Mouse (Mus musculus) forebrain, postnatal 0 days (tissue): ENCODE results near the gene Vax1. TPM values are rescaled to one million over a fixed set of nuclear protein-coding genes. Genes with fewer than 3 reads are reported as not detected.

Experiments used
- ATAC-seq: fragments of 200-750 bp; cut with Nextera tagmentation; 2 replicates; pipeline ENCODE4 v1.8.0; 2017; ENCODE audit warnings: mild to moderate bottlenecking, moderate library complexity
- DNase-seq: peaks from one replicate; pipeline ENCODE4 v3.0.0-alpha.2; 2015
- H3K27ac ChIP-seq: fragments of 300-500 bp; sonication (generic); 2 replicates; pipeline ENCODE4 v1.5.1; 2014; ENCODE audit warnings: low read depth, mild to moderate bottlenecking, antibody characterized with exemption, low read length, moderate library complexity, mixed read lengths
- H3K27me3 ChIP-seq: fragments of 300-500 bp; sonication (generic); 2 replicates; pipeline ENCODE4 v1.6.1; 2014; ENCODE audit warnings: mild to moderate bottlenecking, low read length, mixed read lengths; ENCODE audit not compliant: insufficient read depth
- H3K36me3 ChIP-seq: fragments of 300-500 bp; sonication (generic); 2 replicates; pipeline ENCODE4 v1.6.1; 2014; ENCODE audit warnings: mild to moderate bottlenecking, moderate library complexity; ENCODE audit not compliant: insufficient read depth
- H3K4me1 ChIP-seq: fragments of 300-500 bp; sonication (generic); 2 replicates; pipeline ENCODE4 v1.6.1; 2014; ENCODE audit warnings: antibody characterized with exemption; ENCODE audit not compliant: insufficient read depth
- H3K4me2 ChIP-seq: fragments of 300-500 bp; sonication (generic); 2 replicates; pipeline ENCODE4 v1.6.1; 2014; ENCODE audit warnings: low read depth, mild to moderate bottlenecking, moderate library complexity
- H3K4me3 ChIP-seq: fragments of 300-500 bp; sonication (generic); 2 replicates; pipeline ENCODE4 v1.5.1; 2014; ENCODE audit warnings: low read depth, low read length, mixed read lengths
- H3K9ac ChIP-seq: fragments of 300-500 bp; sonication (generic); 2 replicates; pipeline ENCODE4 v1.6.1; 2014; ENCODE audit warnings: mild to moderate bottlenecking
- H3K9me3 ChIP-seq: fragments of 300-500 bp; sonication (generic); 2 replicates; pipeline ENCODE4 v1.6.1; 2016; ENCODE audit warnings: low read length
- CTCF ChIP-seq: sonication (generic); IDR thresholded peaks from 2 replicates; pipeline ENCODE4 v1.5.1; 2016; ENCODE audit warnings: antibody characterized with exemption, control low read depth, low read depth
- WGBS: fragments of 180-500 bp; shearing (Covaris S2); extraction: QIAGEN DNeasy Blood & Tissue Kit; methylation state at CpG from one replicate; pipeline ENCODE4 v1.1.7; 2014; 5-methylcytosine and 5-hydroxymethylcytosine counted together
- polyA plus RNA-seq: library from polyadenylated mRNA; unstranded; fragments of >200 nt; fragmentation: Nextera tagmentation; extraction: Ambion mirVana; gene quantifications from 2 replicates; pipeline ENCODE4 v1.2.1, GENCODE M21; 2015
- total RNA-seq: library from RNA; depleted of rRNA; stranded (reverse); fragments of >200 nt; gene quantifications from 2 replicates; pipeline ENCODE4 v1.2.3, GENCODE M21; 2014

The Vax1 gene
- total and polyA plus RNA-seq, 2 experiments from 2014 or later = 3.2 to 7.2 TPM

DNA sequence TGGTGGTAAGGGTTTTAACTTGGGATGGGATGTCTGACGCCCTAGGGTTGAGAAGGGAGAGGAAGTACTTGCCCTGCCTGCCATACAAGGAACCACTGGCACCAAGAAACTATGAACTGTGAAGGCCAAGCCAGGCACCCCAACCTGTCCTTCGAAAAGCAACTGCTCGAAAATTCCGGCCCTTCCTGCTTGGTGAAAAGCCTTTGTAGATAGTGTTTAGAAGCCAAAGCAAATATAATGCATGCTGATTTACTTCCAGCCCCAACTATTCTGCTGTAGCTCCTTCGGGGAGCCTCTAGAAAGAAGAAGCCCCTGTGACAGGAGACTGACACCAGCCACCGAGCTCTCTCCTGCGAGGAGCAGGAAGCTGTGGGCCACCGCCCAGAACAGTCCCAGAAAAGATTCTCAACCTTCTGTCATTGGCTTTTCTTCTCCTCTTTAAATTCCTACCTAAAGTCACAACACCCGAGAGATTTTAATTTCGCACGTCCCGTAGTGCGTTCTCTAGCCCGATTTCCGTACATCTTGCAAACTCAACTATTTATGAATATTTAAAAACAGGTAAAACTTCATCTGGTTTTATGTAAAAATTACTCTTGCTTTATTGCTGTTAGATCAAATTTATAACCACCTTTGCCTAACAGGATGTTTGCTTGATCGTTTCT lies 4.8 kb downstream of the Vax1 start:
- Histone ChIP-seq H3K9me3 (no peaks in the 10 kb centered on the region), H3K4me1 (no peaks in the 10 kb centered on the region), H3K4me3 (no peak overlapping the region), H3K36me3 (no peaks in the 10 kb centered on the region), H3K27me3 (peaks cover 52% of the 10 kb centered on the region), H3K4me2 (peak overlapping the region; percentile 71; the same call in 1 of the 2 replicates), H3K9ac (no peak overlapping the region), H3K27ac (no peak overlapping the region)
- DNase-seq = peak; percentile 39
- no peak for TF ChIP-seq CTCF
- ATAC-seq = no peak
- WGBS = 16% methylated on average over 16 of the region's 16 CpGs

DNA sequence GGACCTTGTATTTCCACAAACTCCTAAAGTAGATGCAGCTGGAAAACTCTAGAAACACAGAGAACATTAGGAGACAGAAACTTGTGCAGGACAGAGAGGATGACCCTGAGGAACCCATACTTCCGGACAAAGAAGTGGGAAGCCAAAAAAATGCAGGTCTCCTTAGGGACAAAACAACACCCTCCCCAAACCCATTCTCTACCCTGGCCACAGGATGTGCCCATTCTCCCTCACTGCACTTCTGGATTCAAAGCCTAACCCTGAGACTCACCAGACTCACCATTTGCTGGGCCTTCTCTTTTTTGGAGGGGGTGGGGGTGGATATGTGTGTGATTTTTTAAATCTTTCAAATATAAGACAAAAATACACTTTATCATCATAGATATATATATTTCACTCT lies 5.7 kb downstream of the Vax1 start:
- WGBS = 16% methylated on average over 1 of the region's 1 CpGs
- no peak overlapping the region for H3K27ac ChIP-seq
- no peak for ATAC-seq
- H3K27me3 ChIP-seq = peaks cover 52% of the 10 kb centered on the region
- H3K4me3 ChIP-seq = no peak overlapping the region
- no peak overlapping the region for H3K9ac ChIP-seq
- no peak overlapping the region for H3K4me2 ChIP-seq
- TF ChIP-seq CTCF = no peak
- no peaks in the 10 kb centered on the region for H3K36me3 ChIP-seq
- DNase-seq = no peak
- H3K4me1 ChIP-seq = no peaks in the 10 kb centered on the region
- H3K9me3 ChIP-seq = no peaks in the 10 kb centered on the region

DNA sequence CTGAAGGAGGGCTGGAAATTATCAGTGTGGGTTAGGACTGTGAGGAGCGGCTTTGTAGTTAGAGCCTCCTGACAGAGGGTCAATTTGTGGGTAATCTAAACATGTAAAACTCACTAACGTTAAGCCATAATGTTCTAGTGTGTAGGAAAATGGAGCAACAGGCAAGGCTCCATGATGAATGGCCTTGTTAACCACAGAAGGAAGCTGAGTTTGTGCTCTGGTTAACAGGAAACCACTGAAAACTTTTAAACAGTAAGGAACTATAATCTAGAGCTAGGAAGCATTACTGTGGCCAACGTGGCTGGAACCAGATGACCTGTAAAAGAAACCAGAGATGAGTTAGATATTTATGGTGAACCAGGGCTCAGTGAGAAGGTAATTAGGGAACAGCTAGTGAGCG lies 13.2 kb downstream of the Vax1 start:
- Histone ChIP-seq H3K4me3 (no peak overlapping the region), H3K36me3 (no peaks in the 10 kb centered on the region), H3K4me2 (no peak overlapping the region), H3K4me1 (no peaks in the 10 kb centered on the region), H3K27me3 (peaks cover 10% of the 10 kb centered on the region), H3K27ac (no peak overlapping the region), H3K9ac (no peak overlapping the region), H3K9me3 (no peaks in the 10 kb centered on the region)
- TF ChIP-seq CTCF = no peak
- no peak for ATAC-seq
- WGBS = 84% methylated on average over 4 of the region's 4 CpGs
- DNase-seq = no peak

DNA sequence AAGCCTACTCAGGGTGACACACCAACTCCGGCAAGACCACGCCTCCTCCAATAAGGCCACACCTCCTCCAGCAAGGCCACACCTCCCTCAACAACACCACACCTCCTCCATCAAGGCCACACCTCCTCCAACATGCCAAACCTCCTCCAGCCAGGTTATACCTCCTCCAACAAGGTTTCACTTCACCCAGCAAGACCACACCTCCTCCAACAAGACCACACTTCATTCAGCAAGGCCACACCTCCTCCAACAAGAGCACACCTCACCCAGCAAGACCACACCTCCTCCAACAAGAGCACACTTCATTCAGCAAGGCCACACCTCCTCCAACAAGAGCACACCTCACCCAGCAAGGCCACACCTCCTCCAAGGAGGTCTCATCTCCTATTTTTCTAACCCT lies 15.7 kb downstream of the Vax1 start:
- Histone ChIP-seq H3K27me3 (no peaks in the 10 kb centered on the region), H3K36me3 (no peaks in the 10 kb centered on the region), H3K4me3 (no peak overlapping the region), H3K27ac (no peak overlapping the region), H3K4me2 (no peak overlapping the region), H3K9me3 (no peaks in the 10 kb centered on the region), H3K4me1 (no peaks in the 10 kb centered on the region), H3K9ac (no peak overlapping the region)
- TF ChIP-seq CTCF = no peak
- 100% methylated on average over 2 of the region's 2 CpGs for WGBS
- no peak for ATAC-seq
- DNase-seq = no peak

DNA sequence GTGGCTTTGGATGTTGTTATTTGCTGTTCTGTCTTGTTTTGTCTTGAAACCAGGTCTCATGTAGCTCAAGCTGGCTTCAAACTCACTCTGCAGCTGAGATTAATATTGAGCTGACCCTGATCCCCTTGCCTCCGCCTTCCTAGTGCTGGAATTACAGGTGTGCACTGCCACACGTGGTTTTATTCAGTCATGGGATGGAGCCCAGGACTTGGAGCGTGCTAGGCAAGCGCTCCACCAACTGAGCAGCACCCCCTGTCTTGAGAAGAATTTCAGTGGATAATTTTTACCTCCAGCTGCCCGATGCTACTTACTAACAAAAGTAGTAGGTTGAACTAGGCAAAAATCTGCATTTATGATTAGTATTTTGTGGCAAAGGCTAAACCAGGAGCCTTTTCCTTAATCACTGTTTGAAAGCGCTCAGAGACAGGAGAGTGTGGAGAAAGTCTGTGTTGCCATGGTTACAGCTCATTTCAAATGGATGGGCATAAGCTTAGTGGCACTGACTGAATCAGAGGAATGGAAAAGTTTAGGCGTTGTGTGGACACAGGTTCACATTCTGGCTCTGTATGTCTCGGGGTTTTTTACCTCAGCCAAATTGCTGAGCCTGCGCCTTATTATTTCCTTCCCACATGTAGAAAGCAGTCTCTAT lies 24.2 kb downstream of the Vax1 start:
- H3K36me3 ChIP-seq = no peaks in the 10 kb centered on the region
- no peak for TF ChIP-seq CTCF
- 27% methylated on average over 9 of the region's 9 CpGs for WGBS
- H3K27ac ChIP-seq = no peak overlapping the region
- H3K4me1 ChIP-seq = 0 out of 2 replicates have a peak, but pooled peaks cover 3% of the 10 kb centered on the region
- no peaks in the 10 kb centered on the region for H3K27me3 ChIP-seq
- H3K4me3 ChIP-seq = no peak overlapping the region
- H3K9ac ChIP-seq = no peak overlapping the region
- peak; percentile 77 for DNase-seq
- peak; percentile 91 for ATAC-seq
- H3K9me3 ChIP-seq = no peaks in the 10 kb centered on the region
- 0 out of 2 replicates have a peak overlapping the region, but pooled peaks have one; percentile 3 for H3K4me2 ChIP-seq

DNA sequence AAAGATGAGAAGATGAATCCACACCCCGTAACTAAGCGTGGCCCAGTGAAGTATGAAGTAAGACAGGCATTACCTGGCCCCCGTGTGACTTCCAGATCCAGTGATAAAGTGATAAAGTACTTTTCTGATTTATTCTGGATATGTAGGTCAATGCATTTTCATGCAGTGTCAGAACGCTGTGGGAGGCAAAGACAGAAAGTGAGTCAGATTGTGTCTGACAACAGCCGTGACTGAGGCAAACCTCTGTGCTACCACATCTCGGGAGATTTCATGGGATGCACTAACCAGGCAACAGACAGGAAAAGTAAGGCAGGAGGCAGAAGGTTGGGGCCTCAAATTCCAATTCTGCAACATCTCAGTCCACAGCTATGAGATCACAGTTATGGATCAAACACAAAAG lies 24.8 kb downstream of the Vax1 start:
- Histone ChIP-seq H3K9ac (no peak overlapping the region), H3K4me2 (no peak overlapping the region), H3K4me3 (no peak overlapping the region), H3K36me3 (no peaks in the 10 kb centered on the region), H3K9me3 (no peaks in the 10 kb centered on the region), H3K27ac (no peak overlapping the region), H3K27me3 (no peaks in the 10 kb centered on the region; the same call in 1 of the 2 replicates), H3K4me1 (0 out of 2 replicates have a peak, but pooled peaks cover 3% of the 10 kb centered on the region)
- DNase-seq = no peak
- no peak for TF ChIP-seq CTCF
- 69% methylated on average over 6 of the region's 6 CpGs for WGBS
- no peak for ATAC-seq

DNA sequence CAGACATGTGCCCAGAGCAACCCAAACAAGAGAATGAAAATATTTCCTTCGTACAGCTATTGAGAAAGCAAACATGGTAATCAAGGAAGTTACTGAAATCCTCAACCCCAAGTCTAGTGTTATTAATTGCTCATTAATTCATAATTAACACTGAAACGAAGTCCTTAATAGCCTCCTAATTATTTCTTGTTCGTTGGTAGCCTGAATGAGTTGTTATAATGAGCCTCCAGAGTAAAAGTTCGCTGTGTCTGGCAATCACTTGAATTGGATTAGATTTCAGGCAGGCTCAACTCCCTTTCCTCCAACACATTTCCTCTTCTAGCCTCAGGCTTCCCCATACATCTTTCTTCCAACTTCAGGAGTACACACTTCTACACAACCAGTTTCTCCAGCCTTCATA lies 27.6 kb downstream of the Vax1 start:
- 24% methylated on average over 4 of the region's 4 CpGs for WGBS
- Histone ChIP-seq H3K36me3 (no peaks in the 10 kb centered on the region), H3K4me2 (no peak overlapping the region), H3K4me3 (no peak overlapping the region), H3K27ac (no peak overlapping the region), H3K27me3 (no peaks in the 10 kb centered on the region; the same call in 1 of the 2 replicates), H3K9ac (no peak overlapping the region), H3K9me3 (no peaks in the 10 kb centered on the region), H3K4me1 (0 out of 2 replicates have a peak, but pooled peaks cover 3% of the 10 kb centered on the region)
- TF ChIP-seq CTCF = no peak
- ATAC-seq = no peak
- DNase-seq = no peak
